Comparison of ENCODE assay signal across 8 mouse cellular contexts in the genomic region with DNA sequence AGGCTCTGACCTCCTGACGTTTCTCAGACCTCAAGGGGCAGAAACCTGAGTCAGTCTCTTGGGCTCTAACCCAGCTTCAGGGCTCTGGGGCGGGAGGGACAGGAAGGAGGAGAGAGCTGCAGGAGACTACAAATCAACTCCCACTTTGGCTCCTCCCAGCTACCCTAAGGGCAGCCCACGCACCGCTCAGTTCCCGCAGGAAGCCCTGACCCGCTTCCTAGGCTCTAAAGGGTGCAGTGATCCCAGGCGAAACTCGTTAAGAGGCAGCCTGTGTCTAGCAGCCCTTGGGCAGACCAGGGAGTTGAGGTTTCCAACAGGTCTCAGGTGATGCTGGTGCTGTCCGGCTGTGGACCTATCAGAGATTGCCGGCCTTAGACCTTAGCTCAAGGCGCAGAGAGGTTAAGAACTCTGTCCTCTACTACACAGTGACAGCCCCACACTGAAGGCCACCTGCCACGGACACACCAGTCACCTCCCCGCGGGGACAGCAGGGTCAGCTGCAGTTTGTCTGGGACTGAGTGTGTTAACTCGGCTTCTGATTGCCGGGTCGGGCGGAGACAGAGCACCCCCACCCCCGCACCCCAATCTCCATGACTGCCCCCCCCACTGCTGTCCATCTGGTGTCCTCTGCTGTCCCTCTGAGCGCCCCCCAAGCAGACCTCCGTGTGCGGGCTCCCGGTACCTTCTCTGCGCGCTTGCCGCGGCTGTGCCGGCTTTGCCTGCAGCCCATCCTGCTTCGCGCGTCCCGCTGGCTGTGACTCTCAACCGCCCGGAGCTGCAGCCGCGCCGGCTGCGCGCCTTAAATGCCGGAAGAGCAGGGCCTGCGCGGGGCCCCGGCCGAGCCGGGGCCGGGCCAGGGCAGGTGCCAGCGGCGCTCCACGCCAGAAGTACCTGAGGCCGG. TPM values are rescaled to one million over a fixed set of nuclear protein-coding genes. Genes with fewer than 3 reads are reported as not detected.
DNase-seq lines count a peak whose midpoint lies in the region; ATAC-seq lines count a peak whose summit lies in the region.

Gene Ccdc69 (minus strand): TSS at position 801 of the 901 bp plus-strand sequence.

- peak within 1 kb of the TSS; percentile 43 for H3K4me3 ChIP-seq in forebrain, embryonic 16.5 days (replicated peaks; ENCODE audit: low read length)
- H3K4me3 ChIP-seq in hindbrain, embryonic 11.5 days (ENCODE audit: low read depth, low read length), result peak within 1 kb of the TSS; percentile 31
- peak within 1 kb of the TSS; percentile 50 for H3K4me3 ChIP-seq in limb, embryonic 13.5 days
- H3K4me3 ChIP-seq in midbrain, embryonic 13.5 days (replicated peaks), result peak within 1 kb of the TSS; percentile 47

- no peaks in the 10 kb centered on the region for H3K36me3 ChIP-seq in forebrain, embryonic 16.5 days (ENCODE audit: control insufficient read depth, insufficient read depth)
- H3K36me3 ChIP-seq in hindbrain, embryonic 11.5 days (ENCODE audit: control insufficient read depth, insufficient read depth, low read length), result no peaks in the 10 kb centered on the region
- H3K36me3 ChIP-seq in limb, embryonic 13.5 days, result no peaks in the 10 kb centered on the region
- no peaks in the 10 kb centered on the region for H3K36me3 ChIP-seq in midbrain, embryonic 13.5 days

- peaks cover 3% of the 10 kb centered on the region; the same call in 1 of the 2 replicates for H3K27me3 ChIP-seq in forebrain, embryonic 16.5 days (replicated peaks; ENCODE audit: control insufficient read depth, insufficient read depth, low read length)
- H3K27me3 ChIP-seq in hindbrain, embryonic 11.5 days (ENCODE audit: control insufficient read depth, insufficient read depth, low read length), result peaks cover 2% of the 10 kb centered on the region
- peaks cover 30% of the 10 kb centered on the region for H3K27me3 ChIP-seq in limb, embryonic 13.5 days
- peaks cover 35% of the 10 kb centered on the region for H3K27me3 ChIP-seq in midbrain, embryonic 13.5 days

- H3K27ac ChIP-seq in forebrain, embryonic 16.5 days (ENCODE audit: low read length), result no peak within 1 kb of the TSS
- no peak within 1 kb of the TSS for H3K27ac ChIP-seq in hindbrain, embryonic 11.5 days (ENCODE audit: low read depth, low read length)
- no peak within 1 kb of the TSS for H3K27ac ChIP-seq in limb, embryonic 13.5 days
- no peak within 1 kb of the TSS for H3K27ac ChIP-seq in midbrain, embryonic 13.5 days

- peak; percentile 68 for ATAC-seq in forebrain, embryonic 16.5 days
- peak; percentile 40; the same call in 1 of the 2 replicates for ATAC-seq in hindbrain, embryonic 11.5 days (ENCODE audit: low FRiP score)
- peak; percentile 57 for ATAC-seq in limb, embryonic 13.5 days (ENCODE audit: low FRiP score, low read depth)
- ATAC-seq in midbrain, embryonic 13.5 days, result peak; percentile 72
- no peak for ATAC-seq in erythroid progenitor cell, adult 5-6 weeks (replicated peaks; ENCODE audit: low FRiP score, poor library complexity, severe bottlenecking)

- peaks cover 14% of the 10 kb centered on the region for H3K4me1 ChIP-seq in forebrain, embryonic 16.5 days (replicated peaks; ENCODE audit: control insufficient read depth, insufficient read depth, low read length)
- H3K4me1 ChIP-seq in hindbrain, embryonic 11.5 days (replicated peaks; ENCODE audit: control insufficient read depth, insufficient read depth, low read length), result no peaks in the 10 kb centered on the region
- H3K4me1 ChIP-seq in limb, embryonic 13.5 days, result peaks cover 10% of the 10 kb centered on the region
- peaks cover 14% of the 10 kb centered on the region for H3K4me1 ChIP-seq in midbrain, embryonic 13.5 days (replicated peaks)

- WGBS in forebrain, embryonic 16.5 days, result under 1% methylated on average over 44 of the region's 50 CpGs
- under 1% methylated on average over 48 of the region's 50 CpGs for WGBS in hindbrain, embryonic 11.5 days
- under 1% methylated on average over 50 of the region's 50 CpGs for WGBS in limb, embryonic 13.5 days
- under 1% methylated on average over 50 of the region's 50 CpGs for WGBS in midbrain, embryonic 13.5 days

- peak within 1 kb of the TSS; percentile 84 for H3K4me2 ChIP-seq in forebrain, embryonic 16.5 days (ENCODE audit: low read length)
- H3K4me2 ChIP-seq in hindbrain, embryonic 11.5 days (replicated peaks; ENCODE audit: low read depth, low read length), result peak within 1 kb of the TSS; percentile 77
- peak within 1 kb of the TSS; percentile 91 for H3K4me2 ChIP-seq in limb, embryonic 13.5 days (replicated peaks)
- H3K4me2 ChIP-seq in midbrain, embryonic 13.5 days (replicated peaks), result peak within 1 kb of the TSS; percentile 89

- H3K9ac ChIP-seq in forebrain, embryonic 16.5 days (replicated peaks; ENCODE audit: low read depth, low read length), result peak within 1 kb of the TSS; percentile 55
- peak within 1 kb of the TSS; percentile 40 for H3K9ac ChIP-seq in hindbrain, embryonic 11.5 days (ENCODE audit: low read depth, low read length)
- peak within 1 kb of the TSS; percentile 71 for H3K9ac ChIP-seq in limb, embryonic 13.5 days
- H3K9ac ChIP-seq in midbrain, embryonic 13.5 days (replicated peaks), result peak within 1 kb of the TSS; percentile 64

- no peaks in the 10 kb centered on the region for H3K9me3 ChIP-seq in forebrain, embryonic 16.5 days (ENCODE audit: control insufficient read depth, low read length)
- H3K9me3 ChIP-seq in hindbrain, embryonic 11.5 days (ENCODE audit: control insufficient read depth, low read length), result no peaks in the 10 kb centered on the region
- no peaks in the 10 kb centered on the region for H3K9me3 ChIP-seq in limb, embryonic 13.5 days
- H3K9me3 ChIP-seq in midbrain, embryonic 13.5 days, result no peaks in the 10 kb centered on the region

- DNase-seq in MN1 (ENCODE audit: low spot score), result peak; percentile 75
- DNase-seq in cerebellum, adult 11-12 months, result peak; percentile 68
- DNase-seq in hindbrain, embryonic 11.5 days (ENCODE audit: low spot score), result peak; percentile 67
- peak; percentile 21 for DNase-seq in spleen, adult 12 weeks (ENCODE audit: low spot score)

RNA-seq across cellular contexts. Expression of gene Ccdc69, which starts in this region (rescaled TPM):
- 0.29 TPM in 1 of 2 replicates, not detected in the other for polyA plus RNA-seq in forebrain, embryonic 16.5 days (2015; fragmentation: Nextera tagmentation; extraction: Ambion mirVana)
- 0.36 and 1.1 TPM in 2 replicates for polyA plus RNA-seq in hindbrain, embryonic 11.5 days (2014; fragmentation: Nextera tagmentation; extraction: Ambion mirVana)
- polyA plus RNA-seq in limb, embryonic 13.5 days (2015; fragmentation: Nextera tagmentation; extraction: Ambion mirVana), result 0.57 and 0.90 TPM in 2 replicates
- polyA plus RNA-seq in midbrain, embryonic 13.5 days (2015; fragmentation: Nextera tagmentation; extraction: Ambion mirVana), result 0.19 TPM in 1 of 2 replicates, not detected in the other
- total RNA-seq in erythroid progenitor cell, adult 5-6 weeks (2015; ENCODE audit: low replicate concordance), result 7.1 and 7.2 TPM in 2 replicates
- total RNA-seq in erythroid progenitor cell, adult 5-6 weeks (2017; ENCODE audit: low replicate concordance), result 1.5 and 2.1 TPM in 2 replicates

Comparison
In these comparisons a context has a peak if more than half of its experiments do, and no peak if none do; other contexts are left out.
1. Peak in ATAC-seq, H3K4me3 ChIP-seq, H3K9ac ChIP-seq and H3K4me2 ChIP-seq in forebrain, embryonic 16.5 days; RNA of the gene not detected or under 1 TPM.
2. Peak in ATAC-seq, H3K4me3 ChIP-seq, H3K9ac ChIP-seq and H3K4me2 ChIP-seq in limb, embryonic 13.5 days; RNA of the gene not detected or under 1 TPM.
3. Peak in ATAC-seq, H3K4me3 ChIP-seq, H3K9ac ChIP-seq and H3K4me2 ChIP-seq in midbrain, embryonic 13.5 days; RNA of the gene not detected or under 1 TPM.
4. DNase-seq: peak in every context shown above with its lines; median percentile 75 in MN1; 68 in cerebellum, adult 11-12 months; 67 in hindbrain, embryonic 11.5 days; 21 in spleen, adult 12 weeks.